Mouse (Mus musculus) ES-E14 (cell line): Measurements from ENCODE around the gene Peli1. TPM values are rescaled to one million over a fixed set of nuclear protein-coding genes. Genes with fewer than 3 reads are reported as not detected.
"Not testable (repeated sequence)": the region's sequence is repeated elsewhere in the genome, so short reads cannot be mapped to it uniquely, and the experiment has no call there.

Experiments
- DNase-seq: peaks from one replicate; pipeline ENCODE4 v3.0.0-alpha.2; 2013; ENCODE audit warnings: low read depth, low spot score
- H3K27ac ChIP-seq: 2 replicates; pipeline ENCODE4 v1.5.1; 2012; ENCODE audit warnings: low read depth, mild to moderate bottlenecking, low read length, moderate library complexity, mixed read lengths; ENCODE audit not compliant: poor library complexity, insufficient read depth, severe bottlenecking
- H3K36me3 ChIP-seq: 2 replicates; pipeline ENCODE4 v1.6.1; 2012; ENCODE audit warnings: mild to moderate bottlenecking, low read length, moderate library complexity, mixed read lengths; ENCODE audit not compliant: control insufficient read depth, poor library complexity, insufficient read depth, severe bottlenecking
- H3K4me1 ChIP-seq, 2 experiments: fragments of 150-350 bp in 1 of 2; sonication (generic) in 1 of 2; 2 replicates each; pipeline ENCODE4 v1.6.1; 2012; ENCODE audit warnings: low read length in 2 of 2, mild to moderate bottlenecking in 1 of 2, mixed read lengths in 1 of 2; ENCODE audit not compliant: control insufficient read depth in 2 of 2, insufficient read depth in 2 of 2, poor library complexity in 1 of 2
- H3K4me3 ChIP-seq, 2 experiments: fragments of 150-350 bp in 1 of 2; sonication (generic) in 1 of 2; 2 replicates each; pipeline ENCODE4 v1.5.1; 2012; ENCODE audit warnings: low read length in 2 of 2, low read depth in 1 of 2, mild to moderate bottlenecking in 1 of 2, mixed read lengths in 1 of 2; ENCODE audit not compliant: insufficient read depth in 1 of 2, poor library complexity in 1 of 2, severe bottlenecking in 1 of 2
- H3K9ac ChIP-seq: 2 replicates; pipeline ENCODE4 v1.6.1; 2012; ENCODE audit warnings: low read depth, mild to moderate bottlenecking, low read length, mixed read lengths; ENCODE audit not compliant: poor library complexity, insufficient read depth, severe bottlenecking
- H3K9me3 ChIP-seq: fragments of 150-350 bp; sonication (generic); 2 replicates; pipeline ENCODE4 v1.6.1; 2012; ENCODE audit warnings: low read depth, mild to moderate bottlenecking, low read length; ENCODE audit not compliant: control insufficient read depth, insufficient read depth
- CHD2 ChIP-seq: IDR thresholded peaks from 2 replicates; pipeline ENCODE4 v1.6.1; 2014; ENCODE audit warnings: mild to moderate bottlenecking, low read depth, low read length, inconsistent platforms
- HCFC1 ChIP-seq: IDR thresholded peaks from 2 replicates; pipeline ENCODE4 v1.6.1; 2012; ENCODE audit warnings: low read length, inconsistent platforms, borderline replicate concordance; ENCODE audit not compliant: insufficient read depth
- MAFK ChIP-seq: IDR thresholded peaks from 2 replicates; pipeline ENCODE4 v1.6.1; 2014; ENCODE audit warnings: mild to moderate bottlenecking, low read depth, low read length, inconsistent platforms; ENCODE audit not compliant: insufficient read depth
- ZC3H11A ChIP-seq: IDR thresholded peaks from 2 replicates; pipeline ENCODE4 v1.6.1; 2012; ENCODE audit warnings: low read depth, mild to moderate bottlenecking, inconsistent platforms, low read length, borderline replicate concordance
- ZNF384 ChIP-seq: IDR thresholded peaks from 2 replicates; pipeline ENCODE4 v1.6.1; 2012; ENCODE audit warnings: low read depth, low read length, inconsistent platforms
- in situ Hi-C, 2 experiments: fragments of 600-800 bp; cut with MboI; formaldehyde crosslinking; loops; one replicate each; pipeline ENCODE4 v1.15.1; 2025; ENCODE audit warnings: low sequenced_read_pairs in 2 of 2, inconsistent platforms in 1 of 2; ENCODE audit not compliant: unreplicated experiment in 2 of 2
- total RNA-seq: library from RNA; depleted of rRNA; stranded (reverse); fragments of 300-350 nt; gene quantifications from 2 replicates; pipeline ENCODE4 v1.2.3, GENCODE M21; 2012

Gene Peli1
- total RNA-seq, 1 experiment = 17.3 TPM

DNA sequence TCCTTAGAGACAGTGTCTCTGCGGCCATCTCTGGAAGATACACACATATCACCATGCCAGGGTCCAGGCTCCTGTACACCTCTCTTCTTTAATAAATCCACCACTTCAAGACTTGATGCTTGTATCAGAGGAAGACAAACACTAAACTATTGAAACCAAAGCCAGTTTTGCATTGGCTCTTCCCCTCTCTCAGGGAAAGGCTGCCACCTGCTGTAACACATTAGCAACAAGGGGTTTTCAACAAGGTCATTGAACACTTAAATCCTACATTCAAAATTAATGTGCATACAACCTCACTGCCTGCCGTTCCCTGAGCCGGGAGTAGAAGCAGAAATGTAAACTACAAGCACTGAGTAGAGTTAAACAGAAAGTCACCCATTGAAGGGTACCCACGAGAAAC lies 87.3 kb downstream of the Peli1 start:
- in situ Hi-C loops = no loop called here
- Histone ChIP-seq H3K36me3 (no peaks in the 10 kb centered on the region), H3K4me1 (0 out of 4 replicates have a peak, but pooled peaks cover 0 to 3% of the 10 kb centered on the region in 2 experiments), H3K4me3 (no peak overlapping the region), H3K9ac (no peak overlapping the region; the same call in 1 of the 2 replicates), H3K9me3 (no peaks in the 10 kb centered on the region), H3K27ac (no peak overlapping the region)
- TF ChIP-seq CHD2 (no peak), MAFK (no peak), HCFC1 (no peak), ZC3H11A (peak; percentile 77)
- no peak for DNase-seq

DNA sequence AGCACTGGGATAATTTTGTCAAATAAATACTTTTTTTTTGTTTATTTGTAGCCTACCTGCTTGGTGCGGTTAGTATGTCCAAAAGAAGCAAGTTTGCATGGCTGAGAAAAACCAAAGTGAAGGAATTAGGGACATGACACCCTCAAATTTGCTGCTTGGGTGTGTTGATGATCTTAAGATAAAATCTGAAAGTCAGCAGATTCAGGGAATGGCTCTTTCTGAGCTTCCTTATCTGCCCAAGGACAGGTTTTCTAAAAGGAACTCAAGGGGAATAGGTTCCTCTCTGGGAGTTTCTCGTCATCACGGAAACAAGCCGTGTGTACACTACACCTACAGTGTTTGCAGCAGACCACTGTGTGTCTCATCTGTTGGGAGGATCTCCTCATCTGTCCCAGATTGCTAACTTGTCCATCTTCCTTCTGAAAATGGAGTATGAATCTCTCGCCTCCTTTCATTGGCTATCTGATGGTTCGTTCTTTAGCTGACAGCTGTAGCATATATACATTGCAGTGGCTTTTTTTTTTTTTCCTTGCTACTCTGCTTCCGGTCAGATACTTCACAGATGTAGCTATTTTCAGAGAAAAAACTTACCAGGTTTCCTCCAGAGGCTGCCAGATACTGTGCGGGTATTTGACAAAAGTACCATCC lies 88.0 kb downstream of the Peli1 start:
- in situ Hi-C loops = no loop called here
- Histone ChIP-seq H3K27ac (no peak overlapping the region), H3K9ac (no peak overlapping the region), H3K4me3 (no peak overlapping the region), H3K9me3 (no peaks in the 10 kb centered on the region), H3K4me1 (0 out of 4 replicates have a peak, but pooled peaks cover 0 to 3% of the 10 kb centered on the region in 2 experiments), H3K36me3 (no peaks in the 10 kb centered on the region)
- no peak for DNase-seq
- no peak for TF ChIP-seq CHD2
- TF ChIP-seq ZC3H11A = no peak
- TF ChIP-seq ZNF384 = no peak
- TF ChIP-seq MAFK = no peak
- TF ChIP-seq HCFC1 = no peak

DNA sequence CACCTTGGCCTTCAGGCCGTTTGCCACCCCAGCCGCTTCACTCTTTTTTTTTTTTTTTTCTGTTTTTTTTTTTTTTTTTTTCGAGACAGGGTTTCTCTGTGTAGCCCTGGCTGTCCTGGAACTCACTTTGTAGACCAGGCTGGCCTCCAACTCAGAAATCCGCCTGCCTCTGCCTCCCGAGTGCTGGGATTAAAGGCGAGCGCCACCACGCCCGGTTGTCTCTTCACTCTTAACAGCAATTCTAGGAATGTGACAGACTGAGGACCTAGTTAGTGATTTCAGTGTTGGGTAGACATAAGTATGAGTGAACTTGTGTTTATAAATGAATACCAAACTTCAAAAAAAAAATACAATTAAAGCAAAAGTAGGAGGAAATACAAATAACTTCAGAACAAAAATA lies 88.8 kb downstream of the Peli1 start:
- H3K27ac ChIP-seq, in situ Hi-C loops, H3K4me3 ChIP-seq, H3K36me3 ChIP-seq, H3K9me3 ChIP-seq, DNase-seq, H3K9ac ChIP-seq, H3K4me1 ChIP-seq: not testable (repeated sequence)

DNA sequence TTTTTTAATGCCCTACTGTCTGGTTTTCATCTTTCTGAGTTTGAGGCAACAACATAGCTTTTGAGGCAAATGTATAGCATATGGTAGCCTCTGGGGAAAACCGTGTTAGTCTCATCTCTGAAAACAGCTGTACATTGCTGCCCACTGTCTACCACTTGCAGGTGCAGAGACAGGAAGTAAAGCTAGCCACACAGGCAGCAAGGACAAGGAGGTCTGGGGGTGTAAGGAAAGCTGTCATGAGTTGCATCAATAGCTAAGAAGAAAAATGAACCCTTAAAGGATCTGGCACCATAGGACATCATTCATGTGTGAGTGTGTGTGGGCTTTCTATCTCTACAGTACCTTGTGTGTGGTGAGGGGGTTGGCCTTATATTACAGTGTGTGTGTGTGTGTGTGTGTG lies 89.6 kb downstream of the Peli1 start:
- Histone ChIP-seq H3K36me3 (no peaks in the 10 kb centered on the region), H3K4me1 (no peaks in the 10 kb centered on the region), H3K27ac (no peak overlapping the region), H3K4me3 (no peak overlapping the region), H3K9me3 (no peaks in the 10 kb centered on the region), H3K9ac (no peak overlapping the region)
- TF ChIP-seq ZC3H11A (no peak), MAFK (no peak), ZNF384 (no peak), CHD2 (no peak), HCFC1 (no peak)
- DNase-seq = no peak
- in situ Hi-C loops = no loop called here

DNA sequence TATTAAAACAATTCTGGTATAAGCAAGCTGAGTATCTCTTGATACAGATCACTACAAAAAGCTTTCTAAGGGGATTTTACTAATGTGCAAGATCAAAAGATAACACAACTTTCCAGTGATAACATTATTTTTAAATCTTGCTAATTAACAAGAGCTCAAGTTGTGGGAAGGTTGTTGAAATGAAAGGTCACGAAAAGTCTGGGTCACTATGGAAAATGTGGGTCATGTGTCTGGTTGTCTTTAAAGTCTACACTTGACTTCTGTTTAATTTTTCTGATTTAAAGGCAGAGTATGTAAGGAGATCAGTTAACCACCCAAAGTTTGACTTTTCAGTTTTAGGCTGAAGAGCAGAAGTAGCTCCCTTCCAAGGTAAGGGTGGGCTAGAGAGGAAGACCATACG lies 90.5 kb downstream of the Peli1 start:
- H3K27ac ChIP-seq = no peak overlapping the region
- in situ Hi-C loops = no loop called here
- TF ChIP-seq ZC3H11A (no peak), HCFC1 (no peak), ZNF384 (no peak), CHD2 (no peak), MAFK (no peak)

More for the DNA sequence above, 90.5 kb downstream of the Peli1 start:
- no peak overlapping the region for H3K9ac ChIP-seq
- no peaks in the 10 kb centered on the region for H3K4me1 ChIP-seq
- H3K36me3 ChIP-seq = no peaks in the 10 kb centered on the region
- DNase-seq = no peak
- H3K9me3 ChIP-seq = no peaks in the 10 kb centered on the region
- no peak overlapping the region for H3K4me3 ChIP-seq
